Mouse (Mus musculus): ENCODE data around the gene Cers3. TPM values are rescaled to one million over a fixed set of nuclear protein-coding genes. Genes with fewer than 3 reads are reported as not detected.

Cers3 gene
- polyA plus RNA-seq, 1 experiment from 2014 or later: 0.08 TPM

GRCm38 (mm10) chr7:66755611-66756010 lies 12.3 kb downstream of the Cers3 start:
- Histone ChIP-seq H3K27ac (ENCODE audit: low read length) (no peak overlapping the region), H3K9ac (ENCODE audit: low read depth, low read length) (no peak overlapping the region), H3K4me2 (ENCODE audit: low read depth, low read length) (no peak overlapping the region), H3K4me3 (ENCODE audit: low read depth, low read length) (no peak overlapping the region), H3K4me1 (ENCODE audit: control insufficient read depth, low read depth, low read length) (no peaks in the 10 kb centered on the region), H3K27me3 (ENCODE audit: control insufficient read depth, insufficient read depth, low read depth, low read length) (no peaks in the 10 kb centered on the region), H3K9me3 (replicated peaks; ENCODE audit: control insufficient read depth, low read length) (no peaks in the 10 kb centered on the region), H3K36me3 (ENCODE audit: control insufficient read depth, insufficient read depth) (no peaks in the 10 kb centered on the region)
- no peak for ATAC-seq (ENCODE audit: low read depth)
- WGBS (ENCODE audit: insufficient replicate concordance): 57% methylated on average over 7 of the region's 7 CpGs

GRCm38 (mm10) chr7:66769902-66770301 lies 26.6 kb downstream of the Cers3 start:
- 12% methylated on average over 5 of the region's 5 CpGs for WGBS (ENCODE audit: insufficient replicate concordance)

GRCm38 (mm10) chr7:66770706-66771105 lies 27.4 kb downstream of the Cers3 start:
- no peak overlapping the region for H3K27ac ChIP-seq (ENCODE audit: low read length)
- no peak overlapping the region for H3K4me2 ChIP-seq (ENCODE audit: low read depth, low read length)
- H3K36me3 ChIP-seq (ENCODE audit: control insufficient read depth, insufficient read depth): no peaks in the 10 kb centered on the region
- ATAC-seq (ENCODE audit: low read depth): no peak
- no peak overlapping the region for H3K4me3 ChIP-seq (ENCODE audit: low read depth, low read length)
- whole genome bisulfite sequencing (ENCODE audit: insufficient replicate concordance): 37% methylated on average over 3 of the region's 3 CpGs
- H3K27me3 ChIP-seq (ENCODE audit: control insufficient read depth, insufficient read depth, low read depth, low read length): no peaks in the 10 kb centered on the region
- no peaks in the 10 kb centered on the region for H3K9me3 ChIP-seq (replicated peaks; ENCODE audit: control insufficient read depth, low read length)
- H3K4me1 ChIP-seq (ENCODE audit: control insufficient read depth, low read depth, low read length): no peaks in the 10 kb centered on the region
- H3K9ac ChIP-seq (ENCODE audit: low read depth, low read length): no peak overlapping the region

More at GRCm38 (mm10) chr7:66769902-66770301, 26.6 kb downstream of the Cers3 start:
- no peak for ATAC-seq (ENCODE audit: low read depth)
- Histone ChIP-seq H3K4me2 (ENCODE audit: low read depth, low read length) (no peak overlapping the region), H3K27ac (ENCODE audit: low read length) (no peak overlapping the region), H3K36me3 (ENCODE audit: control insufficient read depth, insufficient read depth) (no peaks in the 10 kb centered on the region), H3K4me3 (ENCODE audit: low read depth, low read length) (no peak overlapping the region), H3K9ac (ENCODE audit: low read depth, low read length) (no peak overlapping the region), H3K27me3 (ENCODE audit: control insufficient read depth, insufficient read depth, low read depth, low read length) (no peaks in the 10 kb centered on the region), H3K9me3 (replicated peaks; ENCODE audit: control insufficient read depth, low read length) (no peaks in the 10 kb centered on the region), H3K4me1 (ENCODE audit: control insufficient read depth, low read depth, low read length) (no peaks in the 10 kb centered on the region)

GRCm38 (mm10) chr7:66771252-66771651 lies 27.9 kb downstream of the Cers3 start:
- no peak for ATAC-seq (ENCODE audit: low read depth)
- Histone ChIP-seq H3K27ac (ENCODE audit: low read length) (no peak overlapping the region), H3K4me3 (ENCODE audit: low read depth, low read length) (no peak overlapping the region), H3K9me3 (replicated peaks; ENCODE audit: control insufficient read depth, low read length) (no peaks in the 10 kb centered on the region), H3K4me2 (ENCODE audit: low read depth, low read length) (no peak overlapping the region), H3K4me1 (ENCODE audit: control insufficient read depth, low read depth, low read length) (no peaks in the 10 kb centered on the region), H3K36me3 (ENCODE audit: control insufficient read depth, insufficient read depth) (no peaks in the 10 kb centered on the region), H3K9ac (ENCODE audit: low read depth, low read length) (no peak overlapping the region), H3K27me3 (ENCODE audit: control insufficient read depth, insufficient read depth, low read depth, low read length) (no peaks in the 10 kb centered on the region)
- WGBS (ENCODE audit: insufficient replicate concordance): 64% methylated on average over 6 of the region's 6 CpGs

- Histone ChIP-seq H3K4me3 (ENCODE audit: low read depth, low read length) (no peak overlapping the region), H3K9me3 (replicated peaks; ENCODE audit: control insufficient read depth, low read length) (no peaks in the 10 kb centered on the region), H3K27ac (ENCODE audit: low read length) (no peak overlapping the region), H3K4me2 (ENCODE audit: low read depth, low read length) (no peak overlapping the region), H3K27me3 (ENCODE audit: control insufficient read depth, insufficient read depth, low read depth, low read length) (no peaks in the 10 kb centered on the region), H3K9ac (ENCODE audit: low read depth, low read length) (no peak overlapping the region), H3K4me1 (ENCODE audit: control insufficient read depth, low read depth, low read length) (no peaks in the 10 kb centered on the region), H3K36me3 (ENCODE audit: control insufficient read depth, insufficient read depth) (no peaks in the 10 kb centered on the region)
- no peak for ATAC-seq (ENCODE audit: low read depth)
- 68% methylated on average over 2 of the region's 2 CpGs for WGBS (ENCODE audit: insufficient replicate concordance)
These were observed 36.1 kb downstream of the Cers3 start for GRCm38 (mm10) chr7:66779411-66779810.

- no peak overlapping the region for H3K4me3 ChIP-seq (ENCODE audit: low read depth, low read length)
- WGBS (ENCODE audit: insufficient replicate concordance): 41% methylated on average over 10 of the region's 10 CpGs
These were observed 36.9 kb downstream of the Cers3 start for GRCm38 (mm10) chr7:66779944-66780942.

GRCm38 (mm10) chr7:66786476-66786875 lies 43.2 kb downstream of the Cers3 start:
- Histone ChIP-seq H3K36me3 (ENCODE audit: control insufficient read depth, insufficient read depth) (no peaks in the 10 kb centered on the region), H3K9ac (ENCODE audit: low read depth, low read length) (no peak overlapping the region), H3K27ac (ENCODE audit: low read length) (no peak overlapping the region), H3K27me3 (ENCODE audit: control insufficient read depth, insufficient read depth, low read depth, low read length) (no peaks in the 10 kb centered on the region), H3K9me3 (replicated peaks; ENCODE audit: control insufficient read depth, low read length) (no peaks in the 10 kb centered on the region), H3K4me3 (ENCODE audit: low read depth, low read length) (no peak overlapping the region), H3K4me2 (ENCODE audit: low read depth, low read length) (no peak overlapping the region), H3K4me1 (ENCODE audit: control insufficient read depth, low read depth, low read length) (no peaks in the 10 kb centered on the region)
- no peak for ATAC-seq (ENCODE audit: low read depth)
- WGBS (ENCODE audit: insufficient replicate concordance): 48% methylated on average over 3 of the region's 3 CpGs

More at GRCm38 (mm10) chr7:66779944-66780942, 36.9 kb downstream of the Cers3 start:
- Histone ChIP-seq H3K9me3 (replicated peaks; ENCODE audit: control insufficient read depth, low read length) (no peaks in the 10 kb centered on the region), H3K4me2 (ENCODE audit: low read depth, low read length) (no peak overlapping the region), H3K27ac (ENCODE audit: low read length) (no peak overlapping the region), H3K4me1 (ENCODE audit: control insufficient read depth, low read depth, low read length) (no peaks in the 10 kb centered on the region), H3K27me3 (ENCODE audit: control insufficient read depth, insufficient read depth, low read depth, low read length) (no peaks in the 10 kb centered on the region), H3K36me3 (ENCODE audit: control insufficient read depth, insufficient read depth) (no peaks in the 10 kb centered on the region), H3K9ac (ENCODE audit: low read depth, low read length) (no peak overlapping the region)
- ATAC-seq (ENCODE audit: low read depth): no peak

GRCm38 (mm10) chr7:66787816-66788215 lies 44.5 kb downstream of the Cers3 start:
- Histone ChIP-seq H3K4me2 (ENCODE audit: low read depth, low read length) (no peak overlapping the region), H3K4me1 (ENCODE audit: control insufficient read depth, low read depth, low read length) (no peaks in the 10 kb centered on the region), H3K36me3 (ENCODE audit: control insufficient read depth, insufficient read depth) (no peaks in the 10 kb centered on the region), H3K9me3 (replicated peaks; ENCODE audit: control insufficient read depth, low read length) (no peaks in the 10 kb centered on the region), H3K27ac (ENCODE audit: low read length) (no peak overlapping the region), H3K9ac (ENCODE audit: low read depth, low read length) (no peak overlapping the region), H3K4me3 (ENCODE audit: low read depth, low read length) (no peak overlapping the region), H3K27me3 (ENCODE audit: control insufficient read depth, insufficient read depth, low read depth, low read length) (no peaks in the 10 kb centered on the region)
- WGBS (ENCODE audit: insufficient replicate concordance): 51% methylated on average over 2 of the region's 2 CpGs
- no peak for ATAC-seq (ENCODE audit: low read depth)
